Mouse (Mus musculus) inflammation-experienced regulatory T-cells, adult 6 months (primary cell): ENCODE measurements around the gene Adra2b. TPM values are rescaled to one million over a fixed set of nuclear protein-coding genes. Genes with fewer than 3 reads are reported as not detected.

Experiments used
- ATAC-seq: one replicate; pipeline ENCODE4 v1.8.0; 2017
- polyA plus RNA-seq, 3 experiments: library from polyadenylated mRNA; unstranded; fragments of 100-300 nt; shearing (Covaris generic); gene quantifications; one replicate each; pipeline ENCODE4 v1.2.1; 2017

Adra2b gene
- polyA plus RNA-seq, 3 experiments from 2014 or later: 0.13 TPM; not detected in 2

DNA sequence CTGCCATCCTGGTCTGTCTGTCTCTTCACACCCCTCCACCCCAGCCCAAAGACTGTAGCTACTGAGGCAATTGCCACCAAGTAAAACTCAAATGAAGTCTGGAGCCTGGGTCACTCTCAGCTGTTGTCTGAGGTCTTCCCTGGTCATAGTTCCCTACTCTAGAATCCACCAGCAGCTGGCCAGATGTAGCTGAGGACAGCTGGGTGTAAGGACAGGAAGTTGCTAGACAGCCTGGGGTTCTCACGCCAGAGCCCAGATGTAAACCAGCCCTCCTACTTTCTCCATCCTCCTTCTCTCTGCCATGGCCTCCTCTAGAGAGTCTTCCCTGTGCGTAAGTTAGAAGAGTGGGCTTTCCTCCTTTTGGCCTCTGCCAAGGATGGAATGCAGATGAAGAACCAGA lies 24.5 kb downstream of the Adra2b start:
- no peak for ATAC-seq

DNA sequence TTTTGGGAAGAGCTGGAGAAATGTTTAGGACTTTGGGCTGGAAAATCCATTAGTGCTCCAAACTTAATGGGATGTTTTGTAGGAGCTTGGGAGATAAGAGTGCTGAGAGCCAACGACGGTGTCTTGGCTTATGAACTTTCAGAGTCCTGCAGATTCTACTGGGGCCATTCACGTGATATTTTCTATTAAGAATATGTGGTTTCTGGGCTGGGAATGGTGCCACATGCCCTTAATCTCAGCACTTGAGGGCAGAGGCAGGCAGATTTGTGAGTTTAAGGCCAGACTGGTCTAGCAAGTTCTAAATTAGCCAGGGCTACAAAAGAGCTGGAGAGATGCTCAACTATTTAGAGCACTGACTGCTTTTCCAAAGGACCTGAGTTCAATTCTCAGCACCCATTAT lies 27.3 kb downstream of the Adra2b start:
- no peak for ATAC-seq

DNA sequence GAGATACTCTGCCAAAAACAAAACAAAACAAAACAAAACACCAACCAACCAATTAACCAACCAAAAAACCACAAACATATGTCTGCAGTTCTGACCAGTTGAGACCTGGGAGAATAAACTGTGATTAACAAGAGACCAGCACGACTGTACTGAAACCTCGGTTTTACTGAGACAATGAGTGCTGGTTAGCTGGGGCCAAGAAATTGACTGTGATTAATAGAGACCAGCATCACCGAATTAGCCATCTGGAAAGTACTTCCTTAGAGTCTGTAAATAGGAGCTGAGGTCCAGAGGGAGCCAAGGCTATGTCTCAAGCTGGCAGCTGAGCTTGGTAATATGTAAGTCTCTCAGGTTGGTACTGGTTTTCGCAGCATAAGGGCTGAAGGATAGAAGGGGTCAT lies 27.8 kb downstream of the Adra2b start:
- no peak for ATAC-seq

DNA sequence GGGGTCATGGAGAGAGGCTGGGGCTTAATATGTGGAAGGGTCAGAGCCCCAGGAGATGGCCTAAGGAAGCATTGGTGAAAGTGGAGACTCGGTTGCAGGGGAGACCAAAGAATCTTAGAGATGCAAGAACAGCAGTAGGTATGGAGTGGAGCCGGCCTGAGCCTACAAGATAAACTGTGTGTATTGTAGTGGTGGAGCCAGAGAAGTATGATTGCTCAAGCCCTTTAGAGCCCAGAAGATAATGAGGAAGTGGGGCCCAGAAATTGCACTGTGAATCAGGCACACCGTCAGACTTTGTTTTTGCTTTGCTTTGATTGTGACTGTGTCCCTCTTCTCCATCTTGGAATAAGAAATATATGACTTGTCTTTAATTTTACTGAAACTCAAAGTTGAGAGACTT lies 28.3 kb downstream of the Adra2b start:
- ATAC-seq: no peak

DNA sequence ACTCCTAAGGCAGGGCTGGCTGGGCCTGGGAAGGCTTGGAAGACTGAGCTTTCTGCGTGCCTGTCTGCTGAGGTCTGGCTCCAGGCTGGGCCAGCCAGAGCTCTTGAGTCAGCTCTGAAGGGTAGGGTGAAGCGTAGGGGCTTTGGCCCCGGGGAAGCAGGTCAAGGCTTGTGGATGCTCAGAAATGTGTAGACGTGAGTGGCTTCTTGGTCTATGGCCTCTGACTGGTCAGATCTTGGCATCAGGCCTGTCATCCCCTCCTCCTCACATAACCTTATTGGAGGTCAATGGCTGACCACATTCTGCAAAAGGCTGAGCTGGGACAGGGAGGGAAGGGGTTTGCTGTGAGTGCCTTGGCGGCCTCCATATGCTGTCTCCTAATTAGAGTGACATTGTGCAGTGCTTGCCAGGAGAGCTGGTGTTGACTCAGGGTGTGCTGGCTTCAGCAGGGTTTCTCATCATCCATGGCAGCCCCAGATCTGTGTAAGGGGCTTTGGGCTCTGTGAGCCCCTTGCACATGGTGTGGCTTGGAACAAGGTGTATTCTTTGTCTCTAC lies 31.7 kb downstream of the Adra2b start:
- ATAC-seq: no peak

DNA sequence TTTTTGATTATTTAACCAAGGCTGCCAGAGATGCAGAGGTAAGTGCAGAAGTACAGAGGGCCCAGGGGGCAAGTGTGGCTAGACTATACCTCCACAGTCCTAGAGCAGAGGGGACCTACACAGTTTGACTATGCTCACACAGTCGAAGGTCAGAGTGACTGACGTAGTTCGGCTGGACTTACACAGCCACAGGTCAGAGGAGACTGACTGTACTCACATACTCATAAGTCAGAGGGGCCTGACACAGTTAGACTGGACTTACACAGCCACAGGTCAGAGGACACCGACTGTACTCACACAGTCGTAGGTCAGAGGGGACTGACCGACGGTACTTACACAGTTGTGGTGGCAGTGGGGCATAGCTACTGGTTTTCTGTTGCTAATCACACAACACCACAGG lies 35.7 kb downstream of the Adra2b start:
- ATAC-seq: no peak

DNA sequence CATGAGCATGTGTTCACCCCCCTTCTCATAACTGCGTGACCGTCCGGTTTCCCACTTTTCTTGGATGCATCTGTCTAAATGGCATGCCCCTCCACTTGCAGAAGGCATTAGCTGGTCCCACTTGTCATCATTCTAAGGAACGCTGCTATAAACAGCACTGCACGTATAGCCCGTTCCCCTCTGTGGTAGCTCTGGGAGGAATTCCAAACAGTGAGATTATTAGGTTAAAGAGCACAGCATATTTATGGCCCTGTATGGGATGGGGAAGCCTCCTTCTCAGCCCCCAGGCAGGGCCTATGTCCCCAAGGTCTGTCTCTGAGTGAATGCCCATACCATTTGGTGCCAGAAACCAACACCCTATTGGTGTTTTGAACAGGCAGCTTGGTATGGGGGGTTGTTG lies 48.1 kb downstream of the Adra2b start:
- ATAC-seq: no peak

DNA sequence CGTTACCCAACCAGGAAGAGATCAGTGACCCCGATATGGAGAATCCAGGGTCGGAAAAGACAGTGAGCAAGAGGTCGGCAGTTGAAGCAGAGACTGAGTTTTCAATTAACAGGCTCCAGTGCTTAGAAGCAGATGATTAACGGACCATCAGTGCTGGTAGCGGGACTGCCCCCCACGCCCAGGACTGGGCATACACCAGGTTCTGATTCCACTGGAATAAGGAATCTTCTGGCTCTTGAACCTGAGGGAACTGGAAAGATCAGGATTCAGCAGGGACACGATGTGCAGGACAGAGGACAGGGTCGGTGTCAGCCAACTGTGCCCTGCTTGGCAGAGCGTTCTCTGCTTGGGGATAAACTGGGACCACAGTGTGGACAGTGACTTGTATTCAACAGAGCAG lies 52.8 kb downstream of the Adra2b start:
- no peak for ATAC-seq

DNA sequence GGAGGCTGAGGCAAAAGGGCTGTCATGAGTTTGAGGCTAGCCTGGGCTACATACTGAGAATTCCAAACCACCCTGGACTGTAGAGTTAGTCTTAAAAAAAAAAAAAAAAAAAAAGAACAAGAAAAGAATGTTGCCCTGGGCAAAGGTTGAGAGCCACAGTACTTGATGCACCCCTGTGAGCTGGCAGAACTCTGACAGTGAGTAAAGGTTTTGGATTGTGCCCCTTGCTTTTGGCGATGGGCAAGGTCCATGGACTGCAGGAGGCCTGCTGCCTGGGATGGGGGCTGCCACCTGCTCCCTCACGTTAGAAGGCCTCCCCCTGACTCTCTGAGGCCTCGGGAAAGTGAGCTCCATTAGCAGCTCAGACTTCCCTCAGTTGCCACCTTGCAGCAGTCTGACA lies 53.7 kb downstream of the Adra2b start:
- ATAC-seq: no peak

Other genes starting within 250 kb of the Adra2b start
- gene Ncaph, start 229.3 kb upstream of the Adra2b start, polyA plus RNA-seq: 10 to 100 TPM in 1 of 3 experiments, 1 to 10 TPM in 2; 4.9 to 62.0 (median 8.0) TPM
- gene Itpripl1, start 219.8 kb upstream of the Adra2b start, polyA plus RNA-seq: 10 to 100 TPM; 54.1 to 78.4 (median 55.1) TPM
- gene 1810024B03Rik, start 154.9 kb upstream of the Adra2b start, polyA plus RNA-seq: 1 to 10 TPM in 1 of 3 experiments, under 1 TPM in 2; 0.69 to 1.3 (median 0.71) TPM
- gene Snrnp200, start 154.8 kb upstream of the Adra2b start, polyA plus RNA-seq: 10 to 100 TPM; 47.3 to 57.9 (median 47.8) TPM
- gene Ciao1, start 115.4 kb upstream of the Adra2b start, polyA plus RNA-seq: 10 to 100 TPM; 39.3 to 59.1 (median 51.3) TPM
- gene Tmem127, start 115.3 kb upstream of the Adra2b start, polyA plus RNA-seq: 10 to 100 TPM; 49.4 to 81.0 (median 67.0) TPM
- gene Stard7, start 93.0 kb upstream of the Adra2b start, polyA plus RNA-seq: 10 to 100 TPM; 25.3 to 34.8 (median 28.0) TPM
- 10 to 100 TPM; 26.0 to 29.5 (median 27.9) TPM for gene Dusp2, start 27.0 kb upstream of the Adra2b start, polyA plus RNA-seq
- gene Astl, start 24.6 kb upstream of the Adra2b start, polyA plus RNA-seq: under 1 TPM in 2 of 3 experiments, not detected in 1; 0.21 to 0.35 TPM
- under 1 TPM in 2 of 3 experiments, not detected in 1; 0.14 to 0.34 TPM for gene Gpat2, start 62.0 kb downstream of the Adra2b start, polyA plus RNA-seq
- 10 to 100 TPM; 29.3 to 66.5 (median 38.0) TPM for gene Fahd2a, start 81.4 kb downstream of the Adra2b start, polyA plus RNA-seq
- 1 to 10 TPM in 1 of 3 experiments, not detected in 2; 3.5 TPM for gene Kcnip3, start 158.9 kb downstream of the Adra2b start, polyA plus RNA-seq
- gene Prom2, start 178.3 kb downstream of the Adra2b start, polyA plus RNA-seq: under 1 TPM in 1 of 3 experiments, not detected in 2; 0.10 TPM
- gene Zfp661, start 223.9 kb downstream of the Adra2b start, polyA plus RNA-seq: 1 to 10 TPM in 2 of 3 experiments, under 1 TPM in 1; 0.92 to 3.0 (median 2.4) TPM
- 100 to 1,000 TPM; 107 to 152 (median 144) TPM for gene Mrps5, start 224.0 kb downstream of the Adra2b start, polyA plus RNA-seq